Mouse (Mus musculus) layer of hippocampus, adult 18-20 months (tissue): ENCODE measurements around the gene Spire2. TPM values are rescaled to one million over a fixed set of nuclear protein-coding genes. Genes with fewer than 3 reads are reported as not detected.
A peak's percentile ranks its signal among the peaks of the same experiment; 100 is the strongest.
"Not testable (repeated sequence)": the region's sequence is repeated elsewhere in the genome, so short reads cannot be mapped to it uniquely, and the experiment has no call there.

Experiments used
- DNase-seq, 2 experiments: peaks; one replicate each; pipeline ENCODE4 v3.0.0; 2022; ENCODE audit warnings: low spot score in 2 of 2
- total RNA-seq, 2 experiments: library from RNA; stranded (reverse); gene quantifications; 2 replicates each; pipeline ENCODE4 v1.2.3; 2021

Gene Spire2
- total RNA-seq, 2 experiments from 2014 or later = 17.0 TPM

DNA sequence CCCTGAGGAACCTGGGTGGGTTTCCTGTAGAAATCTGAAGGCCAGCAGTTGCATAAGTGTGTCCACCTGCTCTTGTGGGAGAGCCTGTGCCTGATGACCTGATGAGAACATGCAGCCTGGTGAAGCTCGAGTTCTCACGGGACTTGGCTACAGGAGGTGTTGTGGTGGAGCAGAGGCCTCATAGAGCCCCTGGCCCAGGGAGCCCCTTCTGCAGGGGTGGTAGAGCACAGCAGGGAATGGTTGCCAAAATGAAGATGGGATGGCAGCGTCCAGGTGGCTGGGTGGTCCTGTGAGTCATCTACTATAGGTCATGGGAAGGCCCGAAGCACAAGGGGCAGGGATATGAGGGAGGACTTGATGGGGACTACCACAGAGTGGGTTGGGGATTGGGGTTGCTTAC, 49.2 kb downstream of the Spire2 start:
- no peak for DNase-seq

DNA sequence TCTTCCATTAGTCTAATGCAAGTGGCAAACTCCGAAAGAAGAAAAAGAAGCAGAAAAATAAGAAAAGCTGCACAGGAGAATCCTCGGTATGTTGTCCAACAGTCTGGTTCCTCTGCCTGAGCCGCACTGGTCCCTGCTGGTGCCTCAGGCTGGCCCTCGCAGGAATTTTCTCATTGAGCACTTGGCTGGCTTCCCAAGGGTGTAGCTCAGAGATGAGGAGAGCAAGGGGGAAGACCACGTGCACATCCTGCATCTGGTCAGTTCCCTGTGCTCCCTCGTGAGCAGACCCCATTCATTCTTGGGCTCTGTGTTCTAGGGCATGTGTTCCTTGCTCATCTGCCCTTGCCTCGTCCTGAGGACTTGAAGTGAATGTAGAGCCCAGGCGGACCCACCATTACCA, 50.0 kb downstream of the Spire2 start:
- DNase-seq = no peak

DNA sequence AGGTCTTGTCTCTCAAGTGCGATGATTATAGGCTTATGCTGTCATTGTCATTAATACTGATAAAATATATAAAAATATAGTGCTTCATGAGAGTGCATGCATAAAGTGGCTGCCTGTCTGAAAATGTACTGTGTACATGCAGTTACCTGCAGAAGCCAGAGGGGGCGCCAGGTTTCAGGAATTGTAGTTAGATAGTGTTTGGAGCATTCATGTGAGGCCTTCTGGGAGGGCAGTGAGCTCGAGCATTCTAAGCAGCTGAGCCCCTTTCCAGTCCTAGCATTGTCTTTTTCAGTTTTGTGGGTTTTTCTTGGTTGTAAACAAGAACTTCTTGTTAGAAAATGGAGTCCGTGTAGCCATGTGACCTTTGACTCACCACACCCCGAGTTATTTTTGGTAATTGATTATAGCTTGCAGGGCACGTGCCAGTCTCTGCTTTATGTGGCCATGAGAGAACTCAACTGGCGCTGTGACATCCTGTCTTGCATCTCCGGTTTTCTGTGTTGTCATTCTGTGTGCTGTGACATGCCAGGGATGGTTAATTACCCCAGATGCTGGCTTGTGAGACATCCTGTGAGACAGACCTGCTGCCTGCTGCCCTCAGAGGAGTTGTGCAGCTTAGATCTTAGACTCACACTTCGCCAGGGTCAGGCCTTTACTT, 52.5 kb downstream of the Spire2 start:
- DNase-seq = no peak

DNA sequence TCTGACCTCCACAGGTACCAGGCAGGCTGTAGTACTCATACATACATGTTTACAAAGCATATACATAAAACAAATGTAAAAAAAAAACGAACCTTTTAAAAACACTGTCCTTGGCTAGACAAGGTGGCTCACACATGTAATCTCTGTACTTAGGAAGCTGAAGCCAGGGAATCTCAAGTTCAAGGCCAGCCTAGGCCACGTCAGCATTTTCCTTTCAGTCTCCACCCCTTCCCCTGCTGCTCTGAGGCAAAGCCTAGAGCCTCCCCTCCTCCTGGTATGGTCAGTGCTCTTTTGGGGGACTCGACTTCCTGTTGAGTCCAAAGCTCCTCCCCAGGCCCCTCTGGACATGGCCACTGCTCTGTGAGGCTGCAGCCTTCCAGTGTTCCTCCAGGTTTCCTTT, 54.5 kb downstream of the Spire2 start:
- DNase-seq = no peak

DNA sequence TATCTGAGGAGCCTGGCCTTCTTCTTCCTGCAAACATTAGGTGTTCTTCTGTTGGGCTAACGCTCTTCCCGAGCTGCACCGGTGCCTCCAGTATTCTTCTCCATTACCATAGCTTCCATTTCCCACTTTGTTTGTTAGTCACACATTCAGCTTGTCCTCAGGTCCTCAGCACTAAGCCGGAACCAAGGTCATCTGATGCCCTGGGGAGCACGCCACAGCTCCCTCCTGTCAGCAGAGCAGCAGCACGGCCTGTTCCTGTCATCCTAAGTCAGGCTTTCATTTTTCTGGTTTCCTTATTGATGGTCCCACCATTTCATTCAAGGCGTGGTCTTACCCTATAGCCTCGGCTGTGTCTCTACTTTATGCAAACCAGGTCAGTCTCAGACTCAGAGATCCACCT, 55.3 kb downstream of the Spire2 start:
- no peak for DNase-seq

DNA sequence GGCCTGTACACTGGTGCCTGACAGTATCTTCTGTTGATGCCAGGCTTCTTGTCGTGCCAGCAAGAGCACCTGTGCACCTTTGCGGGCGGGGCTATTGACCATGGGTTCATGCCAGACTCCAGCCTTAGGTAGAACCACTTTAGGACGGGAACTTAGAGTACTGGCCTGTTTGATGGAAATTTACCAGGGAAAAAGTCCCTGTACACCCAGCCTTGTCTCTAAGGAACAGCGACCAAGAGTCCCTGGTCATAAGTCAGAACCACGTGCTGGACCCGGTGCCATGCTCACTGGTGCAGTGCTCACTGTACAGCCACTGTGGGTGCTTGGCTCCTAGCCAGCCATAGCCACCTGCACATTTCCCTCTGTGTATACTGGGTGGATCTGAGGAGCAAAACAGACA, 56.5 kb downstream of the Spire2 start:
- DNase-seq = no peak

DNA sequence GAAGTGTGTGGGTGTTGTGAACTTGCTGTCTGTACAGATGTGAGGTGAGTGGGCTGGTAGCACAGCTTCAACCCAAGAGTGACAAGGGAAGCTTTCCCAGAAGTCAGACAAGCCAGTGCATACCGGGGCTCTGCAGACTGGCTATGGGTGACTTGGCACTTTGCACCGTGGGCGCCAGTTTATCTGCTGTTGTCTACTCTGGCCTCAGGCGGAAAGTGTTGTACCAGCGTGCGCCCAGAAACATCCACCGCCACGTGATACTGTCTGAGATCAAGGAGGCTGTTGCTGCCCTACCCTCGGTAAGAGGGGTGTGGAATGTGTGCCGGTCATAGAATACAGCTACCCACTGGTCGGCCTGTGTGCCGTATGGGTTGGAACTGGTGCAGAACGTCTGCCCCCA, 65.8 kb downstream of the Spire2 start:
- no peak for DNase-seq

DNA sequence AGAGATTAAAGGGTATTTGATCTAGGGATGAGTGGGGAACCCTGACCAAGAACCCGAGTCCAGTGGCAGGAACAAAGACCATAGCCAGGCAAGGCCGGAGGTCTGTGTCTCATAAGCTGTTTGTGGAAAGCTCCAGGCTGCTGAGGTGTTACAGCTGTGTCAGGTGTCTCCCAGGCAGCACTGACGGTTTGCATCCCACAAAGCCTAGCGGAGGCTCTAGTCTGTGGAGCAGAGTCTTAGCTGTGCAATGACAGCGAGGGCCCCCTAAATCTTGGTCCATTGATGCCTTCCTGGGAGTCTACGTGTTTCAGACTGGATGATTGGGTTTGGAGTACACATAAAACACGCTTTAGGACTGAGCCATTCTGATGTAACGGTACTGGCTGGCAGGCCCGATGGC, 69.4 kb downstream of the Spire2 start:
- no peak for DNase-seq

DNA sequence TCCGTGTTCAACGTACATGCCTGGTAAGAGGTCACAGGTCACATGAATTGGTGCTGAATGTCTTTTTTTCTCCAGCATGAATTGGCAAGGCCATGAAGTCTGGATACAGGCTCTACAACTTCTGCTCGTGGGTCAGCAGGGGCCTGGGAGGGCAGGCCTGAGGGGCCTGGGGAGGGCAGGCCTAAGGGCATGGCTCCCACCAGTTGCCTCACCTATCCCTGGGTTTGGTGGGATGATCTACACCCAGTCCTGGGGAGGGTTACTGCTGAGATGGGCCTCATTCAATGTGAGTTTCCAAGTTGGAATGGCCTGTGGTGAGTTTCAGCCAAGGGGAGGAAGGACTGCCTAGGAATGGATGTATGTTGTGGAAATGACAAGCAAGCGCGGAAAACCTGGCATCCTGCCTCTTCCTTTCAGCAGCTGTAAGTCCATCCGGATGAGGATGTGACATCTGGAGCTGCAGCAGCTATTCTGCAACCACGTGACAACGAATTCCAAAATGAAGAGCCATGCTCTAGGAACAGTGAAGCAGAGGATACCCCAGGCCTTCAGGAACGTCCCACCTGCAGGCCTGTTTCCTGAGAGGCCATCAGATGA, 70.3 kb downstream of the Spire2 start:
- DNase-seq = no peak

DNA sequence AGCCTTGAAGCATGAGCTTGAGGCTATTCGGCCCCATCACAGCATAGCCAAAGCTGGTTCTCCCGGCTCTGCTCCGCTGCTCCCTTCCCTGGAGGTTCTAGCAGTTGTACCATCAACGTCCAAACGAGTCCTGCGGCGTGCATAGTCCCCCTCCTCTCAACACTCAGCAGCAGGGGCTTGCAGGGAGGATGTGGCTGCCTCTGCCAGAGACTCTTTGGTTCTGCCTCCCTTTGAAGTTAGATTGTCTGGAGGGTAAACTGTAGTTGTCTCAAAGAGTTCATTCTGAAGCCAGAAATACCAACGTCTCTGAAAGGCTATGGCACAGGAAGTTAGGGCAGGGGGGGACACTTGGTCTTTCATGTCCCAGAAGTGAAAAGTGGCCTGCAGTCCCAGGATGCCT, 72.0 kb downstream of the Spire2 start:
- DNase-seq = no peak

DNA sequence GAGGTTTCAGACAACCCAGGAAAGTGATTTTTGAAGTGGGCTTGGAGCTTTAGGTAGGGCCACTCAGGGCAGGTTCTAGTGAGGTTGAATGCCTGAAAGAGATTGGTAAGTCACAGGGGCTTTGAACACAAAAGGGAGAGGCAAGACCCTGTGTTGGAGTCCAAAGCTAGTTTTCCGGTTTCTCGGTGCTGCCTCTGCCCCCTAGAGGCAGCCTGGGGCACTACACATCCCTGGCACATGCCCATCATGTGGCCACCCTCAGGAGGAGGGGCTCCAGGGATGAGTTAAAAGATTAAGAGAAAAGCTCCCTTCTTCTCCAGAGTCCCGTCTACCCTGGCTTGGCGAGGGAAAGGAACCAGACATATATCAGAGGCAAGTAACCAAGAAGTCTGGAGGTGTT, 74.3 kb downstream of the Spire2 start, which contains the start of gene Mc1r:
Gene Mc1r (plus strand): TSS at position 322 of the 400 bp plus-strand sequence.
- peak; percentile 61 to 82 for DNase-seq

DNA sequence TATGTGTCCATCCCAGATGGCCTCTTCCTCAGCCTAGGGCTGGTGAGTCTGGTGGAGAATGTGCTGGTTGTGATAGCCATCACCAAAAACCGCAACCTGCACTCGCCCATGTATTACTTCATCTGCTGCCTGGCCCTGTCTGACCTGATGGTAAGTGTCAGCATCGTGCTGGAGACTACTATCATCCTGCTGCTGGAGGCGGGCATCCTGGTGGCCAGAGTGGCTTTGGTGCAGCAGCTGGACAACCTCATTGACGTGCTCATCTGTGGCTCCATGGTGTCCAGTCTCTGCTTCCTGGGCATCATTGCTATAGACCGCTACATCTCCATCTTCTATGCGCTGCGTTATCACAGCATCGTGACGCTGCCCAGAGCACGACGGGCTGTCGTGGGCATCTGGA, 75.1 kb downstream of the Spire2 start:
- no peak for DNase-seq

DNA sequence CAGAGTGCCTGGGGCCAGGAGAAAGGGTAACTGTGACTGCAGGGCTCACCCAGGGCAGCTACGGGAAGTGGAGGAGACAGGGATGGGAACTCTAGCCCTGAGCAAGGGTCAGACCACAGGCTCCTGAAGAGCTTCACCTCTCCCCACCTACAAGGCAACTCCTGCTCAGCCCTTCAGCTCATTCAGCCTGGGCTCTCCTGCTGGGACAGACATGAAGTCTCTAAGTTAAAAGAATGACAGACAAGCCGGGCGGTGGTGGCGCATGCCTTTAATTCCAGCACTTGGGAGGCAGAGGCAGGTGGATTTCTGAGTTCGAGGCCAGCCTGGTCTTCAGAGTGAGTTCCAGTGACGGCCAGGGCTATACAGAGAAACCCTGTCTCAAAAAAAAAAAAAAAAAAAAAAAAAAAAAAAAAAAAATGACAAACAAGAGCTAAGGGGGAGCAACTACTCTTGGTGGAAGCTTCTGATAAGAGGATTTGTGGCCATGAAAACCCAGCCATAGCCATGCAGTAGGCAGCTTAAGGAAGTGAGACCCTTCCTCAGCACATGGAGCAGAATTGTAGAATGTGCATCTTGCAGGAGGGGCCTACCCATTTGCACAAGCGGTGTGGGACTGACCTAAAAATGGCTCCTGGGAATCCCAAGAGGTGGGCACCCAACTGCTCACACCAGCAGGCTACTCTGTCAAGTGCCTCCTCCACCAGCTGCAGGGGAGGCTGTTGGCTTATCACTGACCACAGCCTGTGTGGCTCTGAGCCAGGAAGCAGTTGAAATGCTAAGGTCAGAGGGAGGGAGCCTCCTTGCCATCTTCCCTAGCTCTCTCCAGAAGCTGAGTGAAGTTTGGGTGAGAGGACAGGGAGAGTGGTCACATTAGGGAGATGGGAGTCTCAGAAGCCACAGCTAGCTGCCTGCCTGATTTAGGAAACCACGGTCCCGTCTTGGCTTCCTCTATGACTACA, 76.4 kb downstream of the Spire2 start:
- no peak for DNase-seq

DNA sequence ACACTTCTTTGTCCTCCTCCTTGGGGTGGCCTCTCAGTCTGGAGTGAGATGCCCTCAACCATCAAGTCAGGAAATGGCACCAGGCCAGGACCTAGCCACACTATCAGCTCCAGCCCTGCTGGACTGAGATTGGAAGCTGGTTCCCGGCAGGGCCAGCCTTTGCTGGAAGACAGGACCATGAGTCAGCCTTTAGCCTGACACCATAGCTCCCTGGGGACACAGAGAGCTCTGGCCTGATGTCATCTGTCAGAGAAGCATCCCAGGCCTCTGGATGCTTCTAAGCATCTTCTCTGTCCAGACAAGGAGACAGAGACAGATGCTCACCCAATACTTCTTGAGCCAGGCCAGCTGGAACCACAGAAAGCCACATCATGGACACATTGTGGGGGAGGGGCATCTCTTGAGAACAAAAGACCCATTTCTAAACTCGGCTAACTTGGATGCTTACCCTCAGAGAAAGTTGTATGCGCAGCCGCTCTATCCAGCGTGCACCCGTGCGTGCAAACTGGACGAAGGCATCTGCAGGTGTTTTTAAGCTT, 77.6 kb downstream of the Spire2 start:
- DNase-seq = peak in 1 of 2 experiments; percentile 54

DNA sequence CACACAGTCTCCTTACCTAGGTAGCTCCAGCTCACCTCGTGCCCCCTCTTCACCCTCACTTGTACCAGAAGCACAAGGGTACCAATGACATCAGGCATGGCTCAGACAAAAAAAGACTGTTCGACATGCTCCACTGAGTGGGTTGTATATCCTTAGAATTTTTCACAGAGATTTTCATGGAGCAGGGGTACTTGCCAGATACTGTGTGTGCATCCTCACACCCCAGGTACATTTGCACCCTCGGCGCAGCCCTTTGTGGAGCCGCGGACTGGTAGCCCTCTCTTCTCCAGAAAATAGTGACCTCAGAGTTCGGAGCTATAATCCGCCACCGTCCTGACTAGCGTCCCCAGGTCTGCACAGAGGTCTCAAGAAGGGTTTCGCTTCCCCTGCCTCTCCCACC, 78.3 kb downstream of the Spire2 start:
- DNase-seq = no peak

DNA sequence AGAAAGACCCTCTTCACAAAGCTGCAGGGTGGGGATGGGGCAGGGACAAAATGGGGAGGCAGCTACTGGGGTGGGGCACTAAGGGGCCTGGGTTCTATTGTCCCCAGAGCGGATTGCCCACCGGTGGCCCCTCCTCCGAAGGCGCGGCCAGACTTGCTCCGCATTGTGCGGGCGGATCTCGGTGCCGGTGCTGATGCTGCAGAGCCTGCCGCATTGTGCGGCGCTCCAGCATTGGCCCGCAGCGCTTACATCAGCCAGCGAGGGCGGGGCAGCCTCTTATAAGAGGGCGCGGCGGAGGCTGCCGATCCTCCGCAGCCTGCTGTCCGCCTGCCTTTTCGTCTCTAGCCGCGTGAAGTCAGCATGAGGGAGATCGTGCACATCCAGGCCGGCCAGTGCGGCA, 78.7 kb downstream of the Spire2 start, which contains the start of gene Tubb3:
Gene Tubb3 (plus strand): TSS at position 179 of the 400 bp plus-strand sequence.
- DNase-seq = peak; percentile 90 to 94

DNA sequence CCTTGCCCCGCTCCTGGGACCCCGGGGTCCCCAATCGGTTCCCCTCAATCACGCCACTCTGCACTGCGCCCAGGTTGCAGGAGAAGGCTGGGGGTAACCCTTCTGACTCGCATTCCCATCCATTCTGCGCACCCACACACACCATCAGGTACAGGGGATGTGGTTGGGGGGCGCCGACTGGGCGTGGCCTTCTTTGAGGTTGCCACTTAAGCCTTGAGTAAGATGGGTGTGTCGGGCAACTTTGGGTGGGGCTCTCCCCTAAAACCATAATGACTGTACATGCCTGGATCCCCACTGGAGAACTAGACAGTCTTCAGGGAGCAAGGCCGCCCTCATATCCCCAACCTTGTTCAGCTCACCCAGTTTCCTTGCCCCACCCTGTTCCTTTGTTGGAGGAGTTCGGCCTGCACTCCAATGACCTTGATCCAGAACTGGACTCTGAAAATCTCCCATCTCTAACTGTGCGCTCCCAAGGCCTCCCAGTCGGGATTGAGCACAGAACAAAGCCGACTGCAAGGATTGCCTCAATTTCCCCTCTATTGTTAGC, 79.3 kb downstream of the Spire2 start:
- no peak for DNase-seq

DNA sequence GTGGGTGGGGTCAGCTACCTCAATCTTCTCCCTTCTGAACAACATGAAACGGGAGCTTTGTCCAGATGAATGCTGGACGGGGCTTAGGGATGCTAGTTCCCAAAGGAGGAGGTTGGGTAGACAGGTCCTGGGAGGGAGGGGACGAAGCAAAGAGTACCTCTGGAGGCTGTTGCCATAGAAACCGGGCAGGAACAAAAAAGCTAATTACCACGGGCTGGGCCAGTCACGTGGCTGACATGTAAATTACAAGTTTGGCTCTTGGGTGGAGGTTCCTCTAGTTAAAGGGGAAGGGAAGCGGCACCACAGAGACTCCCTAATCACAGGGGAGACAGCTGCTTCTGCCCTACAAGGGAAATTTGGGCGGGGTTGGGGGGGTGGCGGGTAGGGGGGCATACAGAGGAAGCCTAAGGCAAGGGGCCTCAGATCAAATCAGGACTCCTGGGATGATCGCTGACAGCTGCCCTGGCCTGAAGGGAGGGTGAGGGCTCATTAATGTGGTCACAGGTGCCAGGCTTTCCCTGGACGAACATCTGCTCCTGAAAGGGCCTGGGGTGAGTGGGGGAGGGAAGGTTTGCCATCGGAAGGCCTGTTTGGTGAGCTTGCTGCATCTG, 80.2 kb downstream of the Spire2 start:
- DNase-seq = peak; percentile 82 to 90

DNA sequence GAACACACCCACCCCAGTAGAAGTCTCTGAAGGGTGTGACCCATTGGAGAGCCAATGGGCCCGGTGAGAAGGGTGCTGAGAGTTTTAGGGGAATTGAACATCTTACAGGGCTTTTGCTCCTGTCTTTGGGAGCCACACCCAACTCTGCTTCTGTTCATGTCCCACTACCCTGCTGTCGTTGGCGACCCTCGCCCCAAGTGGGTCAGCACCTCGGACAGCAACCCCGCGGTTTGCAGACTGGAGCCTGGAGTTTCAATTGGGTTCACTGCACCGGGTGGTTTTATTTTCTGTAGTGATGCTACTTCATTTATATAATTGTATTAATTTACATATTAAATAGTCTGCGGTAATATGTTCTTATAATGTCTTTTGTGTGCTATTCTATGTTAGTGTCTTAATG, 81.7 kb downstream of the Spire2 start:
- DNase-seq = no peak

DNA sequence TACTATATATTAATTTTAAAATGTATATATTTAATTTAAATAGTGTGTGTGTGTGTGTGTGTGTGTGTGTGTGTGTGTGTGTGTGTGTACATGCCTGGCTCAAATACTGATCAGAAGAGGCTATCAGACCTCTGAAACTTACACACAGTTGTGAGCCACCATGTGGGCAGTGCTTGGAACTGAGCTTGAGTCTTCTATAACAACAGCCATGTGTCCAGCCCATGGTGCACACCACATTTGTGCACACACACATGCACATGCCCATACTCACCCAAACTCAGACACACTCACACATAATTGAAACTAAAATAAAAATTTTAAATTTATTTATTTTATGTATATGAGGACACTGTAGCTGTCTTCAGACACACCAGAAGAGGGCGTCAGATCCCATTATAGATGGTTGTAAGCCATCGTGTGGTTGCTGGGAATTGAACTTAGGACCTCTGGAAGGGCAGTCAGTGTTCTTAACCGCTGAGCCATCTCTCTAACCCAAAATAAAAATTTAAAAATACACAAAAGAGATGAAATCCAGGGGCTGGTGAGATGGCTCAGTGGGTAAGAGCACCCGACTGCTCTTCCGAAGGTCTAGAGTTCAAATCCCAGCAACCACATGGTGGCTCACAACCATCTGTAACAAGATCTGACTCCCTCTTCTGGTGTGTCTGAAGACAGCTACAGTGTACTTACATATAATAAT, 82.6 kb downstream of the Spire2 start:
- not testable (repeated sequence) for DNase-seq
